Mouse (Mus musculus) C2C12 (cell line): ENCODE measurements around the gene Pdss1.

Source experiments
- CEBPB ChIP-seq: IDR thresholded peaks from one replicate; pipeline ENCODE4 v1.6.1; 2011; ENCODE audit warnings: low read depth, mild to moderate bottlenecking, control low read depth, moderate library complexity
- CTCF ChIP-seq: IDR thresholded peaks from one replicate; pipeline ENCODE4 v1.5.1; 2011; ENCODE audit not compliant: control insufficient read depth, insufficient read depth, insufficient read length
- FOSL1 ChIP-seq: IDR thresholded peaks from one replicate; pipeline ENCODE4 v1.8.0; 2011; ENCODE audit warnings: mild to moderate bottlenecking, low read length; ENCODE audit not compliant: poor library complexity, insufficient read depth, severe bottlenecking
- MAX ChIP-seq: IDR thresholded peaks from one replicate; pipeline ENCODE4 v1.6.1; 2011; ENCODE audit warnings: mild to moderate bottlenecking, control low read depth
- MYOG ChIP-seq: IDR thresholded peaks from one replicate; pipeline ENCODE4 v1.6.1; 2011; ENCODE audit not compliant: control insufficient read depth, insufficient read length; ENCODE audit errors: extremely low read depth

DNA sequence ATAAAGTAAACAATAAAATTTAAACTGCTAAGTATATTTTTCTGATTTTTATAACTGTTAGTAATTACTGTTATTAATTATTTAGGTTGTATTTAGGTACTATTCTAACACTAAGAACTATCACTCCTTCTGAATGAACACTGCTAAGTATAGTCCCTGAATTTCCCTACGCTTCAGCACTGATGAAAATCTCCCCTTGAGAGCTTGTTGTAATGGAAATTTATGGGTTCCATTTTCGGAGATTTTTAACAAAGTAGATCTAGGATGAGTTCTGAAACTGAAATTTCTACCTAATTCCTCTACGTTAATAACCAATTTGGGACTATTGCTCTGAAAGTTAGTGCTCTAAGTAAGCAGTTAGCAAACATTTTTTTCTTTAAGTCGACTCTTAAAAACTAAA is 59.0 kb downstream of the Pdss1 start:
- TF ChIP-seq CTCF (no peak), CEBPB (no peak), FOSL1 (no peak), MAX (no peak), MYOG (no peak)
